Mouse (Mus musculus) heart, postnatal 14 days (tissue): ENCODE measurements around the gene Ube2g2. TPM values are rescaled to one million over a fixed set of nuclear protein-coding genes. Genes with fewer than 3 reads are reported as not detected.
A peak's percentile ranks its signal among the peaks of the same experiment; 100 is the strongest.

Source experiments
- DNase-seq, 2 experiments: peaks; one replicate each; pipeline ENCODE4 v3.0.0; 2021 to 2022
- intact Hi-C: fragments of 180-260 bp; cut with DNase I; formaldehyde crosslinking; loops from one replicate; pipeline ENCODE4 v1.15.1; 2025
- long read RNA-seq, 2 experiments: library from polyadenylated mRNA; stranded (forward); transcript quantifications; one replicate each; pipeline ENCODE4 v2.0.0; 2021
- total RNA-seq, 2 experiments: library from RNA; stranded (reverse); gene quantifications; 2 replicates each; pipeline ENCODE4 v1.2.3; 2021

Gene Ube2g2
- 10 to 100 TPM; 59.2 to 60.6 TPM for total RNA-seq
- long read RNA-seq, experiment 1, transcript Ube2g2-204 (6 exons, 2,031 nt): major isoform, 152 of 167 reads
- long read RNA-seq, experiment 1, partial matches to known transcripts: 5 of 167 reads
- long read RNA-seq, experiment 1, other reads (novel, unspliced or antisense): 7 of 167 reads
- long read RNA-seq, experiment 2, transcript Ube2g2-204 (6 exons, 2,031 nt): major isoform, 126 of 136 reads
- long read RNA-seq, experiment 2, partial matches to known transcripts: 5 of 136 reads
- long read RNA-seq, experiment 2, other reads (novel, unspliced or antisense): 4 of 136 reads

- peak; percentile 98 to 99 for DNase-seq
- intact Hi-C loops: loop anchor here (2.0 to 10.0 kb wide), 3 partner anchors 40 to 542 kb away; partner anchors contain the start of genes D10Jhu81e and Pttg1ip
Measured at GRCm38 (mm10) chr10:77622055-77622988, at the start of gene Ube2g2. Gene Ube2g2, plus strand, starts transcription at chr10:77622275.

GRCm38 (mm10) chr10:77573162-77573561, 48.9 kb upstream of the Ube2g2 start:
- intact Hi-C loops: no loop called here
- no peak for DNase-seq

- DNase-seq: peak in 1 of 2 experiments; percentile 27
- intact Hi-C loops: loop anchor here (5.0 kb wide), 1 partner anchor 42 kb away; the partner anchor contains the start of gene Ube2g2
Measured at GRCm38 (mm10) chr10:77580027-77580920, 41.8 kb upstream of the Ube2g2 start.

GRCm38 (mm10) chr10:77581023-77581407, 41.1 kb upstream of the Ube2g2 start:
- intact Hi-C loops: loop anchor here (5.0 kb wide), 1 partner anchor 41 kb away; the partner anchor contains the start of gene Ube2g2
- no peak for DNase-seq

- intact Hi-C loops: loop anchor here (5.0 kb wide), 1 partner anchor 41 kb away; the partner anchor contains the start of gene Ube2g2
Measured at GRCm38 (mm10) chr10:77581408-77582284, 40.4 kb upstream of the Ube2g2 start, which contains the start of gene Pttg1ip. Gene Pttg1ip, plus strand, starts transcription at chr10:77581720.

GRCm38 (mm10) chr10:77582285-77582618, 39.8 kb upstream of the Ube2g2 start:
- no peak for DNase-seq
- intact Hi-C loops: loop anchor here (5.0 kb wide), 1 partner anchor 40 kb away; the partner anchor contains the start of gene Ube2g2

More at GRCm38 (mm10) chr10:77581408-77582284, 40.4 kb upstream of the Ube2g2 start, which contains the start of gene Pttg1ip:
- peak; percentile 97 to 98 for DNase-seq

GRCm38 (mm10) chr10:77583795-77584422, 38.2 kb upstream of the Ube2g2 start:
- DNase-seq: peak; percentile 45 to 60
- intact Hi-C loops: loop anchor here (5.0 kb wide), 1 partner anchor 38 kb away; the partner anchor contains the start of gene Ube2g2

GRCm38 (mm10) chr10:77586637-77587036, 35.4 kb upstream of the Ube2g2 start:
- intact Hi-C loops: no loop called here

GRCm38 (mm10) chr10:77587091-77587775, 34.8 kb upstream of the Ube2g2 start:
- intact Hi-C loops: no loop called here
- no peak for DNase-seq

More at GRCm38 (mm10) chr10:77586637-77587036, 35.4 kb upstream of the Ube2g2 start:
- no peak for DNase-seq

GRCm38 (mm10) chr10:77588036-77588435, 34.0 kb upstream of the Ube2g2 start:
- intact Hi-C loops: no loop called here
- no peak for DNase-seq

- DNase-seq: no peak
- intact Hi-C loops: no loop called here
Measured at GRCm38 (mm10) chr10:77589117-77589516, 33.0 kb upstream of the Ube2g2 start.

GRCm38 (mm10) chr10:77589749-77590148, 32.3 kb upstream of the Ube2g2 start:
- intact Hi-C loops: no loop called here
- DNase-seq: no peak

GRCm38 (mm10) chr10:77590812-77591211, 31.3 kb upstream of the Ube2g2 start:
- peak; percentile 48 to 65 for DNase-seq
- intact Hi-C loops: no loop called here

- intact Hi-C loops: no loop called here
Measured at GRCm38 (mm10) chr10:77591546-77591945, 30.5 kb upstream of the Ube2g2 start.

GRCm38 (mm10) chr10:77596060-77596459, 26.0 kb upstream of the Ube2g2 start:
- no peak for DNase-seq
- intact Hi-C loops: no loop called here

More at GRCm38 (mm10) chr10:77591546-77591945, 30.5 kb upstream of the Ube2g2 start:
- DNase-seq: no peak

GRCm38 (mm10) chr10:77603021-77603420, 19.1 kb upstream of the Ube2g2 start:
- no peak for DNase-seq
- intact Hi-C loops: no loop called here

- DNase-seq: no peak
- intact Hi-C loops: no loop called here
Measured at GRCm38 (mm10) chr10:77604111-77604510, 18.0 kb upstream of the Ube2g2 start.

GRCm38 (mm10) chr10:77604958-77605357, 17.1 kb upstream of the Ube2g2 start:
- intact Hi-C loops: no loop called here
- no peak for DNase-seq
